Mouse (Mus musculus) CH12.LX (cell line): ENCODE data around the gene Gm28729. TPM values are rescaled to one million over a fixed set of nuclear protein-coding genes. Genes with fewer than 3 reads are reported as not detected.

Experiments used
- DNase-seq: peaks from one replicate; pipeline ENCODE4 v3.0.0-alpha.2; 2013; ENCODE audit errors: extremely low read depth
- H3K27ac ChIP-seq: 2 replicates; pipeline ENCODE4 v1.5.1; 2012; ENCODE audit warnings: low read depth, mild to moderate bottlenecking, control low read depth, moderate library complexity; ENCODE audit not compliant: insufficient read depth
- H3K27me3 ChIP-seq: replicated peaks from 2 replicates; pipeline ENCODE3; 2012; ENCODE audit warnings: inconsistent platforms
- H3K36me3 ChIP-seq, 2 experiments: replicated peaks in 1 of 2; 2 replicates each; pipeline versions ENCODE3 to v1.6.1; 2012; ENCODE audit warnings: inconsistent platforms in 1 of 2, low read length in 1 of 2, mild to moderate bottlenecking in 1 of 2, mixed read lengths in 1 of 2, moderate library complexity in 1 of 2; ENCODE audit not compliant: control insufficient read depth in 1 of 2, insufficient read depth in 1 of 2
- H3K4me1 ChIP-seq, 2 experiments: 2 replicates each; pipeline ENCODE4 v1.6.1; 2012; ENCODE audit warnings: inconsistent platforms in 1 of 2, moderate library complexity in 1 of 2; ENCODE audit not compliant: insufficient read depth in 2 of 2, control insufficient read depth in 1 of 2
- H3K4me2 ChIP-seq: 2 replicates; pipeline ENCODE4 v1.6.1; 2012; ENCODE audit warnings: low read depth, mild to moderate bottlenecking, control low read depth; ENCODE audit not compliant: poor library complexity, insufficient read depth, severe bottlenecking
- H3K4me3 ChIP-seq, 3 experiments: fragments of 150-350 bp in 1 of 3; sonication (generic) in 1 of 3; replicated peaks in 1 of 3; 2 replicates each; pipeline versions ENCODE3 to v1.5.1; 2011 to 2012; ENCODE audit warnings: low read depth in 2 of 3, low read length in 2 of 3, mild to moderate bottlenecking in 2 of 3, moderate library complexity in 2 of 3, control low read depth in 1 of 3, improper control_type of control experiment in 1 of 3, inconsistent platforms in 1 of 3, mixed read lengths in 1 of 3; ENCODE audit not compliant: poor library complexity in 1 of 3
- H3K79me2 ChIP-seq: replicated peaks from 2 replicates; pipeline ENCODE4 v1.6.1; 2012; ENCODE audit warnings: mild to moderate bottlenecking, moderate library complexity; ENCODE audit not compliant: control insufficient read depth, poor library complexity, insufficient read depth, severe bottlenecking; ENCODE audit errors: extremely low read depth
- H3K9ac ChIP-seq: 2 replicates; pipeline ENCODE4 v1.6.1; 2012; ENCODE audit warnings: low read depth, mild to moderate bottlenecking, control low read depth, moderate library complexity; ENCODE audit not compliant: insufficient read depth
- H3K9me3 ChIP-seq: replicated peaks from 2 replicates; pipeline ENCODE3; 2012; ENCODE audit warnings: low read length, inconsistent platforms, mixed read lengths
- CHD2 ChIP-seq: IDR thresholded peaks from 2 replicates; pipeline ENCODE4 v1.6.1; 2011; ENCODE audit warnings: low read length, improper control_type of control experiment
- CTCF ChIP-seq, 2 experiments: IDR thresholded peaks in 1 of 2; conservative IDR thresholded peaks in 1 of 2; 2 replicates each; pipeline ENCODE4 v1.5.1; 2011 to 2012; ENCODE audit warnings: low read depth in 2 of 2, low read length in 2 of 2, improper control_type of control experiment in 1 of 2, inconsistent platforms in 1 of 2, mild to moderate bottlenecking in 1 of 2, moderate library complexity in 1 of 2
- E2F4 ChIP-seq: IDR thresholded peaks from 2 replicates; pipeline ENCODE4 v1.6.1; 2011; ENCODE audit warnings: low read depth, low read length, improper control_type of control experiment; ENCODE audit not compliant: insufficient replicate concordance
- GABPA ChIP-seq: IDR thresholded peaks from 2 replicates; pipeline ENCODE4 v1.6.1; 2012; ENCODE audit warnings: low read depth, low read length, improper control_type of control experiment, inconsistent platforms; ENCODE audit not compliant: insufficient replicate concordance
- HCFC1 ChIP-seq: IDR thresholded peaks from 2 replicates; pipeline ENCODE4 v1.6.1; 2012; ENCODE audit warnings: low read depth, mild to moderate bottlenecking, inconsistent platforms, low read length, improper control_type of control experiment
- IRF4 ChIP-seq: IDR thresholded peaks from 2 replicates; pipeline ENCODE4 v1.6.1; 2014; ENCODE audit warnings: low read depth, mild to moderate bottlenecking, inconsistent platforms, low read length, improper control_type of control experiment
- JUN ChIP-seq: IDR thresholded peaks from 2 replicates; pipeline ENCODE4 v1.6.1; 2011; ENCODE audit warnings: low read depth, mild to moderate bottlenecking, low read length, improper control_type of control experiment, moderate library complexity; ENCODE audit not compliant: insufficient read depth
- JUND ChIP-seq: conservative IDR thresholded peaks from 2 replicates; pipeline ENCODE4 v1.6.1; 2011; ENCODE audit warnings: low read depth, low read length, improper control_type of control experiment
- KAT2A ChIP-seq: IDR thresholded peaks from 2 replicates; pipeline ENCODE4 v1.6.1; 2012; ENCODE audit warnings: low read length, improper control_type of control experiment, inconsistent platforms; ENCODE audit not compliant: insufficient replicate concordance
- MAFK ChIP-seq: IDR thresholded peaks from 2 replicates; pipeline ENCODE4 v1.6.1; 2011; ENCODE audit warnings: low read length, improper control_type of control experiment; ENCODE audit not compliant: insufficient replicate concordance
- MAX ChIP-seq: IDR thresholded peaks from 2 replicates; pipeline ENCODE4 v1.6.1; 2011; ENCODE audit warnings: low read length, improper control_type of control experiment
- MAZ ChIP-seq: IDR thresholded peaks from 2 replicates; pipeline ENCODE4 v1.6.1; 2012; ENCODE audit warnings: low read depth, mild to moderate bottlenecking, inconsistent platforms, low read length, improper control_type of control experiment, moderate library complexity
- MEF2A ChIP-seq: IDR thresholded peaks from 2 replicates; pipeline ENCODE4 v1.6.1; 2014; ENCODE audit warnings: low read depth, mild to moderate bottlenecking, inconsistent platforms, low read length, improper control_type of control experiment, borderline replicate concordance
- MXI1 ChIP-seq: IDR thresholded peaks from 2 replicates; pipeline ENCODE4 v1.6.1; 2011; ENCODE audit warnings: mild to moderate bottlenecking, low read depth, low read length, improper control_type of control experiment
- MYC ChIP-seq: IDR thresholded peaks from 2 replicates; pipeline ENCODE4 v1.6.1; 2011; ENCODE audit warnings: low read depth, mild to moderate bottlenecking, improper control_type of control experiment, low read length
- NELFE ChIP-seq: IDR thresholded peaks from 2 replicates; pipeline ENCODE4 v1.6.1; 2011; ENCODE audit warnings: low read depth, low read length, improper control_type of control experiment
- PAX5 ChIP-seq: IDR thresholded peaks from 2 replicates; pipeline ENCODE4 v1.6.1; 2012; ENCODE audit warnings: low read length, inconsistent platforms, mixed read lengths
- POLR2AphosphoS2 ChIP-seq: IDR thresholded peaks from 2 replicates; pipeline ENCODE4 v1.6.1; 2011; ENCODE audit warnings: low read depth, low read length, improper control_type of control experiment
- RAD21 ChIP-seq: IDR thresholded peaks from 2 replicates; pipeline ENCODE4 v1.6.1; 2011; ENCODE audit warnings: low read depth, mild to moderate bottlenecking, low read length, improper control_type of control experiment, moderate library complexity
- RCOR1 ChIP-seq: conservative IDR thresholded peaks from 2 replicates; pipeline ENCODE4 v1.6.1; 2012; ENCODE audit warnings: low read depth, mild to moderate bottlenecking, inconsistent platforms, low read length, improper control_type of control experiment
- TBP ChIP-seq: conservative IDR thresholded peaks from 2 replicates; pipeline ENCODE4 v1.6.1; 2011; ENCODE audit warnings: low read depth, low read length, improper control_type of control experiment
- TCF12 ChIP-seq: IDR thresholded peaks from 2 replicates; pipeline ENCODE4 v1.6.1; 2014; ENCODE audit warnings: low read depth, mild to moderate bottlenecking, inconsistent platforms, low read length, improper control_type of control experiment
- USF2 ChIP-seq: conservative IDR thresholded peaks from 2 replicates; pipeline ENCODE4 v1.6.1; 2011; ENCODE audit warnings: low read depth, low read length, improper control_type of control experiment
- ZC3H11A ChIP-seq: IDR thresholded peaks from 2 replicates; pipeline ENCODE4 v1.6.1; 2012; ENCODE audit warnings: low read depth, mild to moderate bottlenecking, inconsistent platforms, low read length, improper control_type of control experiment
- ZMIZ1 ChIP-seq: IDR thresholded peaks from 2 replicates; pipeline ENCODE4 v1.6.1; 2012; ENCODE audit warnings: low read depth, mild to moderate bottlenecking, inconsistent platforms, low read length, improper control_type of control experiment
- ZNF384 ChIP-seq: IDR thresholded peaks from 2 replicates; pipeline ENCODE4 v1.6.1; 2012; ENCODE audit warnings: low read depth, low read length, improper control_type of control experiment, inconsistent platforms
- dilution Hi-C: fragments of 300-500 bp; cut with MboI; formaldehyde crosslinking; loops from 2 replicates; pipeline ENCODE4 v1.14.3; 2020; ENCODE audit warnings: low sequenced_read_pairs; ENCODE audit not compliant: extremely low pct_unique_long_range_greater_than_20kb, extremely low pct_ligation_motif_present
- in situ Hi-C: fragments of 300-500 bp; cut with MboI; formaldehyde crosslinking; loops from 3 replicates; pipeline ENCODE4 v1.14.3; 2019; ENCODE audit warnings: low sequenced_read_pairs, low pct_ligation_motif_present, low pct_unique_long_range_greater_than_20kb, mixed read lengths
- polyA plus RNA-seq: library from polyadenylated mRNA; unstranded; fragments of >175 nt; gene quantifications from 2 replicates; pipeline ENCODE4 v1.2.1, GENCODE M21; 2012; ENCODE audit warnings: low read depth; ENCODE audit not compliant: insufficient read length
- total RNA-seq, 2 experiments: library from RNA; depleted of rRNA; stranded (reverse); fragments of 300-350 nt in 1 of 2; fragments of >200 nt in 1 of 2; gene quantifications; 2 replicates each; pipeline ENCODE4 v1.2.3; 2012 to 2014

Gene Gm28729
- total and polyA plus RNA-seq, 3 experiments, result not detected

DNA sequence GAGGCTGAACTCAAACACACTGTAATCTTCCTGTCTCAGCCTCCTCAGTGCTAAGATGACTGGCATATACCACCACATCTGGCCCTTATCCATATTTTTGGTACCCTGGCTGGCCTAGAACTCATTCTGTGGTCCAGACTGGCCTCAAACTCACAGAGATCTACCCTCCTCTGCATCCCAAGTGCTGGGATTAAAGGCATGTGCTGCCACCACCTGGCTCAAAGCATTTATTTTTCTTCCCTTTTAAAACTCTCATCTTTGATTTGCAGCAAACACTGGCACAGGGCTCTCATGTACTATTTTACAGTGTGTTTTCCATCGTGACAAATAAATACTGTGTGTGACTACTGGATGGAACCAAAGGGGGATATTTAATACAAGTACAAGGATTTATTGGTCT is 29.0 kb upstream of the Gm28729 start:
- in situ Hi-C loops, result no loop called here
- peaks cover 15 to 35% of the 10 kb centered on the region in 2 experiments for H3K36me3 ChIP-seq
- H3K9me3 ChIP-seq, result no peaks in the 10 kb centered on the region
- H3K27ac ChIP-seq, result no peak overlapping the region
- TF ChIP-seq MXI1 (no peak), ZC3H11A (no peak), MYC (no peak), PAX5 (no peak), RAD21 (peak; percentile 34), MEF2A (no peak), POLR2AphosphoS2 (no peak), MAFK (no peak), GABPA (no peak), JUND (no peak), ZMIZ1 (no peak), TCF12 (no peak), KAT2A (no peak), CTCF (conservative IDR thresholded peaks at IDR 0.05 in 1 of 2, IDR thresholded peaks at IDR 0.05 in 1 of 2; ENCODE audit: low read depth in 2 of 2, low read length in 2 of 2) (peak in 1 of 2 experiments; percentile 47; a peak in 2 of 4 replicates), E2F4 (no peak), IRF4 (no peak), MAX (no peak)
- TF ChIP-seq, all 38 proteins: peak for 2
- Histone ChIP-seq H3K27me3 (no peaks in the 10 kb centered on the region), H3K79me2 (no peaks in the 10 kb centered on the region), H3K4me1 (no peaks in the 10 kb centered on the region), H3K9ac (no peak overlapping the region), H3K4me3 (no peak overlapping the region), H3K4me2 (no peak overlapping the region)
- no peak for DNase-seq
- dilution Hi-C loops, result no loop called here

DNA sequence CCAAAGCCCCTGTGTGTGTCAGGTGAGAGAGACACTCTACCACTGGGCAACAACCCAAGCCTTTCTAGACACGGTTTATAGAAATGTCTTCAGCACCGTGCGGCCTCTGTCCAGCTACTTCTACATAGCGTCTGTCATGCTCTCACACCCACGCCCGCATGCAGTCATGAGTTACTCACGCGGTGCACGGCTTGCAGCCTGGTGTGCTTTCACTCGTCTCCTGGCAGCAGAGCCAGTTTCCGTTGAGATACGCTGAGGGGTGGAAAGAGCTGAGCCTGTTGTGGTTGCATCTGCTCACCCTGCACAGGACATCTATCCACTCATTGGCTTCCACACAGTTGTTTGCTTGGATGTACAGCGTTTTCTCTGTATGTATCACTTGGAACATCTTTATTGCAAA is 20.3 kb upstream of the Gm28729 start:
- peaks cover 2% of the 10 kb centered on the region in 2 experiments; a peak in 1 of 4 replicates for H3K4me1 ChIP-seq
- dilution Hi-C loops, result no loop called here
- H3K27ac ChIP-seq, result no peak overlapping the region
- TF ChIP-seq USF2 (no peak), JUND (no peak), E2F4 (no peak), RCOR1 (no peak), HCFC1 (no peak), GABPA (no peak), MYC (no peak), IRF4 (no peak), TCF12 (no peak), NELFE (no peak), JUN (no peak), MAZ (no peak), CTCF (conservative IDR thresholded peaks at IDR 0.05 in 1 of 2, IDR thresholded peaks at IDR 0.05 in 1 of 2; ENCODE audit: low read depth in 2 of 2, low read length in 2 of 2) (no peak), ZNF384 (no peak), POLR2AphosphoS2 (no peak), TBP (no peak), MAFK (no peak), CHD2 (no peak), MAX (no peak)
- TF ChIP-seq, all 38 proteins: peak for 0
- peaks cover 28 to 55% of the 10 kb centered on the region in 2 experiments for H3K36me3 ChIP-seq
- H3K9me3 ChIP-seq, result no peaks in the 10 kb centered on the region
- in situ Hi-C loops, result no loop called here
- H3K27me3 ChIP-seq, result no peaks in the 10 kb centered on the region
- no peak overlapping the region for H3K4me3 ChIP-seq
- H3K79me2 ChIP-seq, result no peaks in the 10 kb centered on the region
- no peak overlapping the region for H3K4me2 ChIP-seq
- peak; percentile 9 for DNase-seq
- no peak overlapping the region for H3K9ac ChIP-seq
